Mouse (Mus musculus) erythroblast, adult 5-6 weeks (primary cell): Measurements from ENCODE around the gene Kctd6. TPM values are rescaled to one million over a fixed set of nuclear protein-coding genes. Genes with fewer than 3 reads are reported as not detected.

Experiments used
- total RNA-seq, 2 experiments: library from RNA; stranded (forward) in 1 of 2; stranded (reverse) in 1 of 2; fragments of 150-400 nt in 1 of 2; fragments of 200-764, 138-1000 nt in 1 of 2; gene quantifications; 2 replicates each; pipeline versions ENCODE4 v1.2.3 to v1.2.4; 2015 to 2017; ENCODE audit warnings: low replicate concordance in 2 of 2

Gene Kctd6
- total RNA-seq, 2 experiments from 2014 or later = 1.2 to 6.6 TPM

Other genes with a start within 250 kb of the Kctd6 start
- gene Dnase1l3, start 219.6 kb upstream of the Kctd6 start, total RNA-seq (2015; ENCODE audit: low replicate concordance) = 0.19 TPM in 1 of 2 replicates, not detected in the other
- gene Dnase1l3, start 219.6 kb upstream of the Kctd6 start, total RNA-seq (2017; ENCODE audit: low replicate concordance) = not detected in 2 replicates
- not detected in 2 replicates for gene Abhd6, start 211.2 kb upstream of the Kctd6 start, total RNA-seq (2015; ENCODE audit: low replicate concordance)
- not detected in 2 replicates for gene Abhd6, start 211.2 kb upstream of the Kctd6 start, total RNA-seq (2017; ENCODE audit: low replicate concordance)
- 5.4 and 7.1 TPM in 2 replicates for gene Rpp14, start 133.8 kb upstream of the Kctd6 start, total RNA-seq (2015; ENCODE audit: low replicate concordance)
- 11.7 and 14.0 TPM in 2 replicates for gene Rpp14, start 133.8 kb upstream of the Kctd6 start, total RNA-seq (2017; ENCODE audit: low replicate concordance)
- gene Pxk, start 115.9 kb upstream of the Kctd6 start, total RNA-seq (2015; ENCODE audit: low replicate concordance) = 11.7 and 16.1 TPM in 2 replicates
- 3.9 and 9.6 TPM in 2 replicates for gene Pxk, start 115.9 kb upstream of the Kctd6 start, total RNA-seq (2017; ENCODE audit: low replicate concordance)
- 26.9 and 51.2 TPM in 2 replicates for gene Pdhb, start 41.1 kb upstream of the Kctd6 start, total RNA-seq (2015; ENCODE audit: low replicate concordance)
- gene Pdhb, start 41.1 kb upstream of the Kctd6 start, total RNA-seq (2017; ENCODE audit: low replicate concordance) = 56.0 and 56.1 TPM in 2 replicates
- gene Acox2, start 45.2 kb downstream of the Kctd6 start, total RNA-seq (2015; ENCODE audit: low replicate concordance) = not detected in 2 replicates
- gene Acox2, start 45.2 kb downstream of the Kctd6 start, total RNA-seq (2017; ENCODE audit: low replicate concordance) = not detected in 2 replicates
- gene Fam107a, start 103.9 kb downstream of the Kctd6 start, total RNA-seq (2015; ENCODE audit: low replicate concordance) = not detected in 2 replicates
- gene Fam107a, start 103.9 kb downstream of the Kctd6 start, total RNA-seq (2017; ENCODE audit: low replicate concordance) = not detected in 2 replicates
- gene Oit1, start 164.6 kb downstream of the Kctd6 start, total RNA-seq (2015; ENCODE audit: low replicate concordance) = not detected in 2 replicates
- gene Oit1, start 164.6 kb downstream of the Kctd6 start, total RNA-seq (2017; ENCODE audit: low replicate concordance) = not detected in 2 replicates